Comparison of ENCODE assay signal across 12 mouse cellular contexts in the genomic region with DNA sequence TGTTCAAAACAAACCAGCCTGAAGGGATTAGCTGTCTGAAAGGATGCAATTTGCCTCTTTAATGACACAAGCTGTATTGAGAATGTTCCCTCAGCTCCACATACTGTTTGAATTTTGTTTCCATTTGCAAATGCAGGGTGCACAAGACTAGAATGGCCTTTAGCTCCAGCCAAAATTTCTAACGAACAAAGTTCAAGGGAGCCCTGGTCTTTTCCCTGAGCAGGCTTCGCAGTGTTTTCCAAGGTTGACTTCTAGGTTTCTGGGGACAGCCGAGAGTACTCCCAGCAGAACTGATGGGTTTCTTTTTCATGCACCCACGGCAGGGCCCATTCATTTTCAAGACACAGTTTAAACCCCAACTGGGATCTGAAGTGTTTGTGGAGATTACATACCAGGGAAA.
"Had no signal": no experiment of that assay in that cellular context is flagged by ENCODE, and none has a peak within 500 bp of the region (broad histone marks: within the 10 kb centered on the region; RNA-seq: fewer than 3 reads in every experiment).

No protein-coding gene starts in this region.

- H3K27me3 ChIP-seq: limb, embryonic 13.5 days; midbrain, embryonic 12.5 days; neural tube, embryonic 13.5 days had no signal

- H3K27ac ChIP-seq: kidney, postnatal 0 days; layer of hippocampus, adult 2 months; limb, embryonic 13.5 days; liver, embryonic 14.5 days; midbrain, embryonic 12.5 days; neural tube, embryonic 13.5 days had no signal

- H3K36me3 ChIP-seq: limb, embryonic 13.5 days; midbrain, embryonic 12.5 days; neural tube, embryonic 13.5 days had no signal

- H3K4me2 ChIP-seq: limb, embryonic 13.5 days; midbrain, embryonic 12.5 days; neural tube, embryonic 13.5 days had no signal

- H3K4me3 ChIP-seq: layer of hippocampus, adult 2 months; limb, embryonic 13.5 days; midbrain, embryonic 12.5 days; neural tube, embryonic 13.5 days had no signal

- DNase-seq: kidney, postnatal 4 days; lung, adult 18-20 months; right cerebral cortex, postnatal 4 days; spleen, adult 18-20 months; thymus, postnatal 36 days had no signal

- ATAC-seq: midbrain, embryonic 16.5 days had no signal

- H3K9me3 ChIP-seq: limb, embryonic 13.5 days; midbrain, embryonic 12.5 days; neural tube, embryonic 13.5 days had no signal

- H3K9ac ChIP-seq: limb, embryonic 13.5 days; liver, embryonic 14.5 days; midbrain, embryonic 12.5 days; neural tube, embryonic 13.5 days had no signal

- H3K4me1 ChIP-seq: midbrain, embryonic 12.5 days; neural tube, embryonic 13.5 days had no signal
